Mouse (Mus musculus) forebrain, embryonic 15.5 days (tissue): ENCODE results near the gene Ppt2. TPM values are rescaled to one million over a fixed set of nuclear protein-coding genes. Genes with fewer than 3 reads are reported as not detected.
A peak's percentile ranks its signal among the peaks of the same experiment; 100 is the strongest.

Experiments
- ATAC-seq: fragments of 200-750 bp; cut with Nextera tagmentation; replicated peaks from 2 replicates; pipeline ENCODE4 v1.8.0; 2017; ENCODE audit warnings: mild to moderate bottlenecking, moderate TSS enrichment, moderate library complexity
- H3K27ac ChIP-seq: fragments of 300-500 bp; sonication (generic); replicated peaks from 2 replicates; pipeline ENCODE4 v1.5.1; 2015; ENCODE audit warnings: mild to moderate bottlenecking, inconsistent platforms
- H3K27me3 ChIP-seq: fragments of 300-500 bp; sonication (generic); 2 replicates; pipeline ENCODE4 v1.6.1; 2015; ENCODE audit warnings: inconsistent platforms
- H3K36me3 ChIP-seq: fragments of 300-500 bp; sonication (generic); 2 replicates; pipeline ENCODE4 v1.6.1; 2015; ENCODE audit warnings: mild to moderate bottlenecking, inconsistent platforms
- H3K4me1 ChIP-seq: fragments of 300-500 bp; sonication (generic); 2 replicates; pipeline ENCODE4 v1.6.1; 2015; ENCODE audit warnings: inconsistent platforms
- H3K4me2 ChIP-seq: fragments of 300-500 bp; sonication (generic); replicated peaks from 2 replicates; pipeline ENCODE4 v1.6.1; 2015; ENCODE audit warnings: mild to moderate bottlenecking, inconsistent platforms
- H3K4me3 ChIP-seq: fragments of 300-500 bp; sonication (generic); 2 replicates; pipeline ENCODE4 v1.5.1; 2015; ENCODE audit warnings: mild to moderate bottlenecking, inconsistent platforms
- H3K9ac ChIP-seq: fragments of 300-500 bp; sonication (generic); replicated peaks from 2 replicates; pipeline ENCODE4 v1.6.1; 2015; ENCODE audit warnings: mild to moderate bottlenecking, inconsistent platforms
- H3K9me3 ChIP-seq: fragments of 300-500 bp; sonication (generic); 2 replicates; pipeline ENCODE4 v1.6.1; 2016; ENCODE audit warnings: inconsistent platforms
- WGBS: fragments of 180-500 bp; shearing (Covaris S2); methylation state at CpG from one replicate; pipeline ENCODE4 v1.1.7; 2015; ENCODE audit warnings: mixed read lengths; 5-methylcytosine and 5-hydroxymethylcytosine counted together
- polyA plus RNA-seq: library from polyadenylated mRNA; unstranded; fragments of >200 nt; fragmentation: Nextera tagmentation; extraction: Ambion mirVana; gene quantifications from 2 replicates; pipeline ENCODE4 v1.2.1, GENCODE M21; 2015

The Ppt2 gene
- polyA plus RNA-seq, 1 experiment from 2014 or later, result 18.2 TPM

GRCm38 (mm10) chr17:34588767-34589166 is 39.5 kb downstream of the Ppt2 start:
- 0 out of 2 replicates have a peak overlapping the region, but pooled peaks have one; percentile 87 for H3K4me3 ChIP-seq
- 57% methylated on average over 3 of the region's 3 CpGs for WGBS
- no peak overlapping the region for H3K9ac ChIP-seq
- peaks cover 46% of the 10 kb centered on the region for H3K4me1 ChIP-seq
- no peak overlapping the region for H3K4me2 ChIP-seq
- H3K9me3 ChIP-seq, result no peaks in the 10 kb centered on the region
- ATAC-seq, result no peak
- no peaks in the 10 kb centered on the region for H3K27me3 ChIP-seq
- no peaks in the 10 kb centered on the region for H3K36me3 ChIP-seq
- no peak overlapping the region for H3K27ac ChIP-seq

- H3K27ac ChIP-seq, result peak overlapping the region; percentile 100
These were observed 40.5 kb downstream of the Ppt2 start for GRCm38 (mm10) chr17:34587814-34588213.

GRCm38 (mm10) chr17:34587423-34587811 is 40.9 kb downstream of the Ppt2 start:
- 0% methylated on average over 49 of the region's 50 CpGs for WGBS
- H3K4me3 ChIP-seq, result peak overlapping the region; percentile 87
- no peaks in the 10 kb centered on the region for H3K27me3 ChIP-seq
- peak overlapping the region; percentile 96 for H3K4me2 ChIP-seq
- peaks cover 34% of the 10 kb centered on the region for H3K4me1 ChIP-seq
- no peaks in the 10 kb centered on the region for H3K36me3 ChIP-seq
- H3K9me3 ChIP-seq, result no peaks in the 10 kb centered on the region
- peak; percentile 87 for ATAC-seq
- H3K27ac ChIP-seq, result peak overlapping the region; percentile 100
- peak overlapping the region; percentile 92 for H3K9ac ChIP-seq

More at GRCm38 (mm10) chr17:34587814-34588213, 40.5 kb downstream of the Ppt2 start:
- 3% methylated on average over 19 of the region's 19 CpGs for WGBS
- H3K4me3 ChIP-seq, result peak overlapping the region; percentile 87
- H3K36me3 ChIP-seq, result no peaks in the 10 kb centered on the region
- H3K4me2 ChIP-seq, result peak overlapping the region; percentile 96
- no peaks in the 10 kb centered on the region for H3K9me3 ChIP-seq
- ATAC-seq, result no peak
- H3K27me3 ChIP-seq, result no peaks in the 10 kb centered on the region
- peaks cover 36% of the 10 kb centered on the region for H3K4me1 ChIP-seq
- peak overlapping the region; percentile 92 for H3K9ac ChIP-seq

- H3K27ac ChIP-seq, result peak overlapping the region; percentile 100
- H3K27me3 ChIP-seq, result no peaks in the 10 kb centered on the region
- H3K9ac ChIP-seq, result peak overlapping the region; percentile 92
- ATAC-seq, result peak; percentile 84
- peaks cover 34% of the 10 kb centered on the region for H3K4me1 ChIP-seq
- H3K4me2 ChIP-seq, result peak overlapping the region; percentile 96
- H3K9me3 ChIP-seq, result no peaks in the 10 kb centered on the region
- H3K4me3 ChIP-seq, result peak overlapping the region; percentile 87
- no peaks in the 10 kb centered on the region for H3K36me3 ChIP-seq
- under 1% methylated on average over 38 of the region's 38 CpGs for WGBS
These were observed 41.4 kb downstream of the Ppt2 start for GRCm38 (mm10) chr17:34586796-34587422.

- Histone ChIP-seq H3K27ac (peak overlapping the region; percentile 100), H3K9me3 (no peaks in the 10 kb centered on the region), H3K4me1 (peaks cover 29% of the 10 kb centered on the region), H3K9ac (peak overlapping the region; percentile 92), H3K36me3 (no peaks in the 10 kb centered on the region), H3K4me3 (peak overlapping the region; percentile 87), H3K4me2 (peak overlapping the region; percentile 96), H3K27me3 (no peaks in the 10 kb centered on the region)
- 14% methylated on average over 32 of the region's 32 CpGs for WGBS
- ATAC-seq, result peak; percentile 2; the same call in 1 of the 2 replicates
These were observed 42.2 kb downstream of the Ppt2 start for GRCm38 (mm10) chr17:34585877-34586771.

- ATAC-seq, result no peak
- H3K27ac ChIP-seq, result 0 out of 2 replicates have a peak overlapping the region, but pooled peaks have one; percentile 100
These were observed 43.2 kb downstream of the Ppt2 start for GRCm38 (mm10) chr17:34585121-34585520.

GRCm38 (mm10) chr17:34583819-34584218 is 44.5 kb downstream of the Ppt2 start:
- H3K27ac ChIP-seq, result no peak overlapping the region
- H3K4me1 ChIP-seq, result peaks cover 22% of the 10 kb centered on the region
- no peak overlapping the region for H3K4me2 ChIP-seq
- no peaks in the 10 kb centered on the region for H3K9me3 ChIP-seq
- WGBS, result 93% methylated on average over 8 of the region's 8 CpGs
- H3K9ac ChIP-seq, result no peak overlapping the region
- ATAC-seq, result no peak
- no peaks in the 10 kb centered on the region for H3K27me3 ChIP-seq
- H3K36me3 ChIP-seq, result no peaks in the 10 kb centered on the region
- H3K4me3 ChIP-seq, result no peak overlapping the region

More at GRCm38 (mm10) chr17:34585121-34585520, 43.2 kb downstream of the Ppt2 start:
- H3K4me2 ChIP-seq, result no peak overlapping the region
- H3K4me3 ChIP-seq, result no peak overlapping the region
- no peaks in the 10 kb centered on the region for H3K9me3 ChIP-seq
- H3K9ac ChIP-seq, result no peak overlapping the region
- 83% methylated on average over 8 of the region's 8 CpGs for WGBS
- H3K36me3 ChIP-seq, result no peaks in the 10 kb centered on the region
- peaks cover 22% of the 10 kb centered on the region for H3K4me1 ChIP-seq
- no peaks in the 10 kb centered on the region for H3K27me3 ChIP-seq

GRCm38 (mm10) chr17:34583397-34583796 is 44.9 kb downstream of the Ppt2 start:
- WGBS, result 56% methylated on average over 7 of the region's 7 CpGs
- H3K4me1 ChIP-seq, result peaks cover 18% of the 10 kb centered on the region
- no peak overlapping the region for H3K4me2 ChIP-seq
- H3K9ac ChIP-seq, result no peak overlapping the region
- H3K36me3 ChIP-seq, result no peaks in the 10 kb centered on the region
- ATAC-seq, result no peak
- H3K4me3 ChIP-seq, result no peak overlapping the region
- no peaks in the 10 kb centered on the region for H3K9me3 ChIP-seq
- no peak overlapping the region for H3K27ac ChIP-seq
- no peaks in the 10 kb centered on the region for H3K27me3 ChIP-seq

- WGBS, result 81% methylated on average over 12 of the region's 12 CpGs
- Histone ChIP-seq H3K4me2 (no peak overlapping the region), H3K36me3 (no peaks in the 10 kb centered on the region), H3K27me3 (no peaks in the 10 kb centered on the region), H3K4me1 (peaks cover 11% of the 10 kb centered on the region), H3K9ac (no peak overlapping the region), H3K27ac (no peak overlapping the region), H3K4me3 (no peak overlapping the region), H3K9me3 (no peaks in the 10 kb centered on the region)
- no peak for ATAC-seq
These were observed 45.8 kb downstream of the Ppt2 start for GRCm38 (mm10) chr17:34582528-34582927.

GRCm38 (mm10) chr17:34578070-34578469 is 50.2 kb downstream of the Ppt2 start:
- no peak overlapping the region for H3K9ac ChIP-seq
- H3K36me3 ChIP-seq, result no peaks in the 10 kb centered on the region
- H3K9me3 ChIP-seq, result no peaks in the 10 kb centered on the region
- H3K4me2 ChIP-seq, result no peak overlapping the region
- H3K4me3 ChIP-seq, result no peak overlapping the region
- no peaks in the 10 kb centered on the region for H3K27me3 ChIP-seq
- ATAC-seq, result no peak
- no peak overlapping the region for H3K27ac ChIP-seq
- H3K4me1 ChIP-seq, result no peaks in the 10 kb centered on the region
- WGBS, result 85% methylated on average over 3 of the region's 3 CpGs

GRCm38 (mm10) chr17:34576577-34576976 is 51.7 kb downstream of the Ppt2 start:
- no peak for ATAC-seq
- no peaks in the 10 kb centered on the region for H3K27me3 ChIP-seq
- H3K36me3 ChIP-seq, result no peaks in the 10 kb centered on the region
- H3K4me2 ChIP-seq, result no peak overlapping the region
- no peaks in the 10 kb centered on the region for H3K9me3 ChIP-seq
- H3K27ac ChIP-seq, result no peak overlapping the region
- no peak overlapping the region for H3K4me3 ChIP-seq
- WGBS, result 72% methylated on average over 5 of the region's 5 CpGs
- no peak overlapping the region for H3K9ac ChIP-seq
- H3K4me1 ChIP-seq, result no peaks in the 10 kb centered on the region

GRCm38 (mm10) chr17:34572361-34572760 is 55.9 kb downstream of the Ppt2 start:
- no peak overlapping the region for H3K9ac ChIP-seq
- H3K9me3 ChIP-seq, result no peaks in the 10 kb centered on the region
- no peak overlapping the region for H3K4me3 ChIP-seq
- ATAC-seq, result no peak
- H3K27ac ChIP-seq, result no peak overlapping the region
- WGBS, result 11% methylated on average over 15 of the region's 15 CpGs
- H3K4me2 ChIP-seq, result no peak overlapping the region
- H3K36me3 ChIP-seq, result no peaks in the 10 kb centered on the region
- no peaks in the 10 kb centered on the region for H3K27me3 ChIP-seq
- H3K4me1 ChIP-seq, result no peaks in the 10 kb centered on the region
